Mouse (Mus musculus) midbrain, embryonic 15.5 days (tissue): ENCODE results near the gene Map4k3. TPM values are rescaled to one million over a fixed set of nuclear protein-coding genes. Genes with fewer than 3 reads are reported as not detected.
"Not testable (repeated sequence)": the region's sequence is repeated elsewhere in the genome, so short reads cannot be mapped to it uniquely, and the experiment has no call there.

ENCODE experiments used
- ATAC-seq: fragments of 200-750 bp; cut with Nextera tagmentation; replicated peaks from 2 replicates; pipeline ENCODE4 v1.8.0; 2017; ENCODE audit warnings: moderate TSS enrichment
- H3K27ac ChIP-seq: fragments of 300-500 bp; sonication (generic); 2 replicates; pipeline ENCODE4 v1.5.1; 2015; ENCODE audit warnings: mild to moderate bottlenecking, inconsistent platforms
- H3K27me3 ChIP-seq: fragments of 300-500 bp; sonication (generic); replicated peaks from 2 replicates; pipeline ENCODE4 v1.6.1; 2015; ENCODE audit warnings: inconsistent platforms
- H3K36me3 ChIP-seq: fragments of 300-500 bp; sonication (generic); replicated peaks from 2 replicates; pipeline ENCODE4 v1.6.1; 2015; ENCODE audit warnings: inconsistent platforms
- H3K4me1 ChIP-seq: fragments of 300-500 bp; sonication (generic); 2 replicates; pipeline ENCODE4 v1.6.1; 2015; ENCODE audit warnings: inconsistent platforms
- H3K4me2 ChIP-seq: fragments of 300-500 bp; sonication (generic); 2 replicates; pipeline ENCODE4 v1.6.1; 2015; ENCODE audit warnings: inconsistent platforms, mild to moderate bottlenecking, moderate library complexity
- H3K4me3 ChIP-seq: fragments of 300-500 bp; sonication (generic); 2 replicates; pipeline ENCODE4 v1.5.1; 2015; ENCODE audit warnings: mild to moderate bottlenecking, inconsistent platforms
- H3K9ac ChIP-seq: fragments of 300-500 bp; sonication (generic); 2 replicates; pipeline ENCODE4 v1.6.1; 2015; ENCODE audit warnings: mild to moderate bottlenecking, inconsistent platforms
- H3K9me3 ChIP-seq: fragments of 300-500 bp; sonication (generic); 2 replicates; pipeline ENCODE4 v1.6.1; 2016; ENCODE audit warnings: inconsistent platforms
- WGBS: fragments of 180-500 bp; shearing (Covaris S2); methylation state at CpG from one replicate; pipeline ENCODE4 v1.1.7; 2015; ENCODE audit warnings: mixed read lengths; 5-methylcytosine and 5-hydroxymethylcytosine counted together
- polyA plus RNA-seq: library from polyadenylated mRNA; unstranded; fragments of >200 nt; fragmentation: Nextera tagmentation; extraction: Ambion mirVana; gene quantifications from 2 replicates; pipeline ENCODE4 v1.2.1, GENCODE M21; 2015

Map4k3 gene
- polyA plus RNA-seq: 26.5 and 26.8 TPM in 2 replicates

GRCm38 (mm10) chr17:80728062-80728858 lies at the start of gene Map4k3:
Gene Map4k3 (minus strand): TSS chr17:80728485.
- no peaks in the 10 kb centered on the region for H3K9me3 ChIP-seq
- H3K27me3 ChIP-seq: no peaks in the 10 kb centered on the region
- H3K4me3 ChIP-seq: peak within 1 kb of the TSS; percentile 98
- ATAC-seq: peak; percentile 97
- no peaks in the 10 kb centered on the region for H3K36me3 ChIP-seq
- H3K27ac ChIP-seq: peak within 1 kb of the TSS; percentile 92
- H3K4me1 ChIP-seq: peaks cover 39% of the 10 kb centered on the region
- H3K4me2 ChIP-seq: peak within 1 kb of the TSS; percentile 80
- H3K9ac ChIP-seq: peak within 1 kb of the TSS; percentile 98
- under 1% methylated on average over 52 of the region's 64 CpGs for WGBS

GRCm38 (mm10) chr17:80777581-80777980 lies 49.3 kb upstream of the Map4k3 start:
- H3K36me3 ChIP-seq: no peaks in the 10 kb centered on the region
- WGBS: 88% methylated on average over 1 of the region's 1 CpGs
- H3K27ac ChIP-seq: no peak overlapping the region
- no peak for ATAC-seq
- no peaks in the 10 kb centered on the region for H3K4me1 ChIP-seq
- no peak overlapping the region for H3K4me3 ChIP-seq
- no peak overlapping the region for H3K9ac ChIP-seq
- H3K4me2 ChIP-seq: no peak overlapping the region
- H3K9me3 ChIP-seq: no peaks in the 10 kb centered on the region; the same call in 1 of the 2 replicates
- no peaks in the 10 kb centered on the region for H3K27me3 ChIP-seq

- ATAC-seq: no peak
- 82% methylated on average over 8 of the region's 8 CpGs for WGBS
- H3K36me3 ChIP-seq: no peaks in the 10 kb centered on the region
Measured at GRCm38 (mm10) chr17:80775178-80775788, 47.0 kb upstream of the Map4k3 start.

GRCm38 (mm10) chr17:80772545-80773453 lies 44.5 kb upstream of the Map4k3 start:
- no peak overlapping the region for H3K4me2 ChIP-seq
- no peaks in the 10 kb centered on the region for H3K36me3 ChIP-seq
- WGBS: 69% methylated on average over 14 of the region's 14 CpGs
- H3K27ac ChIP-seq: no peak overlapping the region
- no peaks in the 10 kb centered on the region; the same call in 1 of the 2 replicates for H3K9me3 ChIP-seq
- H3K4me3 ChIP-seq: no peak overlapping the region
- H3K27me3 ChIP-seq: no peaks in the 10 kb centered on the region
- H3K9ac ChIP-seq: no peak overlapping the region
- no peaks in the 10 kb centered on the region for H3K4me1 ChIP-seq
- no peak for ATAC-seq

More at GRCm38 (mm10) chr17:80775178-80775788, 47.0 kb upstream of the Map4k3 start:
- no peaks in the 10 kb centered on the region for H3K4me1 ChIP-seq
- no peaks in the 10 kb centered on the region for H3K27me3 ChIP-seq
- no peak overlapping the region for H3K9ac ChIP-seq
- H3K9me3 ChIP-seq: no peaks in the 10 kb centered on the region; the same call in 1 of the 2 replicates
- H3K4me3 ChIP-seq: no peak overlapping the region
- no peak overlapping the region for H3K4me2 ChIP-seq
- H3K27ac ChIP-seq: no peak overlapping the region

GRCm38 (mm10) chr17:80770065-80770464 lies 41.8 kb upstream of the Map4k3 start:
- 76% methylated on average over 1 of the region's 1 CpGs for WGBS
- H3K4me1 ChIP-seq: no peaks in the 10 kb centered on the region

GRCm38 (mm10) chr17:80765204-80765603 lies 36.9 kb upstream of the Map4k3 start:
- Histone ChIP-seq H3K4me3 (no peak overlapping the region), H3K4me1 (peaks cover 11% of the 10 kb centered on the region; the same call in 1 of the 2 replicates), H3K27ac (no peak overlapping the region), H3K36me3 (no peaks in the 10 kb centered on the region), H3K9me3 (no peaks in the 10 kb centered on the region), H3K27me3 (no peaks in the 10 kb centered on the region), H3K9ac (no peak overlapping the region), H3K4me2 (no peak overlapping the region)
- WGBS: 78% methylated on average over 2 of the region's 2 CpGs
- no peak for ATAC-seq

More at GRCm38 (mm10) chr17:80770065-80770464, 41.8 kb upstream of the Map4k3 start:
- no peak overlapping the region for H3K4me3 ChIP-seq
- H3K36me3 ChIP-seq: no peaks in the 10 kb centered on the region
- no peak overlapping the region for H3K9ac ChIP-seq
- no peak overlapping the region for H3K27ac ChIP-seq
- no peaks in the 10 kb centered on the region for H3K27me3 ChIP-seq
- H3K4me2 ChIP-seq: no peak overlapping the region
- no peaks in the 10 kb centered on the region for H3K9me3 ChIP-seq
- no peak for ATAC-seq

- Histone ChIP-seq H3K4me1 (peaks cover 11% of the 10 kb centered on the region; the same call in 1 of the 2 replicates), H3K9me3 (no peaks in the 10 kb centered on the region), H3K27me3 (no peaks in the 10 kb centered on the region), H3K36me3 (no peaks in the 10 kb centered on the region), H3K4me2 (no peak overlapping the region), H3K27ac (no peak overlapping the region), H3K9ac (no peak overlapping the region), H3K4me3 (no peak overlapping the region)
- 55% methylated on average over 11 of the region's 11 CpGs for WGBS
- peak; percentile 68 for ATAC-seq
Measured at GRCm38 (mm10) chr17:80763065-80763681, 34.9 kb upstream of the Map4k3 start.

GRCm38 (mm10) chr17:80762391-80763040 lies 34.2 kb upstream of the Map4k3 start:
- H3K36me3 ChIP-seq: no peaks in the 10 kb centered on the region
- peaks cover 11% of the 10 kb centered on the region; the same call in 1 of the 2 replicates for H3K4me1 ChIP-seq
- no peak overlapping the region for H3K9ac ChIP-seq
- no peaks in the 10 kb centered on the region for H3K27me3 ChIP-seq
- 51% methylated on average over 9 of the region's 9 CpGs for WGBS
- no peak overlapping the region for H3K4me2 ChIP-seq
- peak; percentile 74; the same call in 1 of the 2 replicates for ATAC-seq
- 0 out of 2 replicates have a peak overlapping the region, but pooled peaks have one; percentile 31 for H3K27ac ChIP-seq
- no peak overlapping the region for H3K4me3 ChIP-seq
- H3K9me3 ChIP-seq: no peaks in the 10 kb centered on the region

- not testable (repeated sequence) for H3K9me3 ChIP-seq, H3K36me3 ChIP-seq, H3K4me2 ChIP-seq, H3K27me3 ChIP-seq, H3K4me3 ChIP-seq, H3K27ac ChIP-seq, ATAC-seq, H3K9ac ChIP-seq
- WGBS: 90% methylated on average over 8 of the region's 8 CpGs
- H3K4me1 ChIP-seq: peaks cover 11% of the 10 kb centered on the region; the same call in 1 of the 2 replicates
Measured at GRCm38 (mm10) chr17:80761191-80761590, 32.9 kb upstream of the Map4k3 start.

- no peak for ATAC-seq
- no peaks in the 10 kb centered on the region for H3K9me3 ChIP-seq
- WGBS: 88% methylated on average over 16 of the region's 16 CpGs
- no peaks in the 10 kb centered on the region for H3K36me3 ChIP-seq
- no peaks in the 10 kb centered on the region for H3K27me3 ChIP-seq
- H3K4me3 ChIP-seq: no peak overlapping the region
- no peak overlapping the region for H3K27ac ChIP-seq
- H3K4me1 ChIP-seq: peaks cover 11% of the 10 kb centered on the region; the same call in 1 of the 2 replicates
- H3K9ac ChIP-seq: no peak overlapping the region
- no peak overlapping the region for H3K4me2 ChIP-seq
Measured at GRCm38 (mm10) chr17:80760344-80761145, 32.3 kb upstream of the Map4k3 start.
